Mouse (Mus musculus) neural tube, embryonic 11.5 days (tissue): ENCODE data around the gene Haus2. TPM values are rescaled to one million over a fixed set of nuclear protein-coding genes. Genes with fewer than 3 reads are reported as not detected.
A peak's percentile ranks its signal among the peaks of the same experiment; 100 is the strongest.
"Not testable (repeated sequence)": the region's sequence is repeated elsewhere in the genome, so short reads cannot be mapped to it uniquely, and the experiment has no call there.

Experiments used
- ATAC-seq: fragments of 200-750 bp; cut with Nextera tagmentation; 2 replicates; pipeline ENCODE4 v1.8.0; 2017; ENCODE audit warnings: moderate number of reproducible peaks, mild to moderate bottlenecking, moderate TSS enrichment, moderate library complexity; ENCODE audit not compliant: insufficient read depth, low FRiP score, low TSS enrichment
- DNase-seq: peaks from one replicate; pipeline ENCODE4 v3.0.0-alpha.2; 2015; ENCODE audit warnings: low spot score
- H3K27ac ChIP-seq: fragments of 300-500 bp; sonication (generic); 2 replicates; pipeline ENCODE4 v1.5.1; 2014; ENCODE audit warnings: low read depth, mild to moderate bottlenecking, low read length
- H3K27me3 ChIP-seq: fragments of 300-500 bp; sonication (generic); 2 replicates; pipeline ENCODE4 v1.6.1; 2014; ENCODE audit warnings: mild to moderate bottlenecking, low read length, mixed read lengths; ENCODE audit not compliant: control insufficient read depth, insufficient read depth
- H3K36me3 ChIP-seq: fragments of 300-500 bp; sonication (generic); 2 replicates; pipeline ENCODE4 v1.6.1; 2014; ENCODE audit warnings: mild to moderate bottlenecking, low read length, moderate library complexity, mixed read lengths; ENCODE audit not compliant: control insufficient read depth, insufficient read depth
- H3K4me1 ChIP-seq: fragments of 300-500 bp; sonication (generic); 2 replicates; pipeline ENCODE4 v1.6.1; 2014; ENCODE audit warnings: low read length, mixed read lengths; ENCODE audit not compliant: control insufficient read depth, insufficient read depth
- H3K4me2 ChIP-seq: fragments of 300-500 bp; sonication (generic); 2 replicates; pipeline ENCODE4 v1.6.1; 2014; ENCODE audit warnings: low read depth, mild to moderate bottlenecking, moderate library complexity
- H3K4me3 ChIP-seq: fragments of 300-500 bp; sonication (generic); 2 replicates; pipeline ENCODE4 v1.5.1; 2014; ENCODE audit warnings: low read depth, low read length
- H3K9ac ChIP-seq: fragments of 300-500 bp; sonication (generic); 2 replicates; pipeline ENCODE4 v1.6.1; 2014; ENCODE audit warnings: mild to moderate bottlenecking, low read length
- H3K9me3 ChIP-seq: fragments of 300-500 bp; sonication (generic); 2 replicates; pipeline ENCODE4 v1.6.1; 2016; ENCODE audit warnings: low read length; ENCODE audit not compliant: control insufficient read depth
- WGBS: fragments of 180-500 bp; shearing (Covaris S2); extraction: QIAGEN DNeasy Blood & Tissue Kit; methylation state at CpG from one replicate; pipeline ENCODE4 v1.1.7; 2014; 5-methylcytosine and 5-hydroxymethylcytosine counted together
- polyA plus RNA-seq: library from polyadenylated mRNA; unstranded; fragments of >200 nt; fragmentation: Nextera tagmentation; extraction: Ambion mirVana; gene quantifications from 2 replicates; pipeline ENCODE4 v1.2.1, GENCODE M21; 2014

Haus2 gene
- polyA plus RNA-seq, result 35.7 and 36.1 TPM in 2 replicates

GRCm38 (mm10) chr2:120608830-120609723 lies at the start of gene Haus2, which contains the start of gene Lrrc57:
Haus2 (plus strand) TSS chr2:120609383.
Lrrc57 (minus strand) TSS chr2:120609520.
- WGBS, result under 1% methylated on average over 52 of the region's 52 CpGs
- peak within 1 kb of the TSS; percentile 66 for H3K4me2 ChIP-seq
- H3K27me3 ChIP-seq, result no peaks in the 10 kb centered on the region
- H3K27ac ChIP-seq, result peak within 1 kb of the TSS; percentile 78
- H3K36me3 ChIP-seq, result no peaks in the 10 kb centered on the region
- DNase-seq (peak; percentile 92), ATAC-seq (peak; percentile 94)
- H3K9ac ChIP-seq, result peak within 1 kb of the TSS; percentile 85
- H3K4me3 ChIP-seq, result peak within 1 kb of the TSS; percentile 85
- H3K4me1 ChIP-seq, result peaks cover 10% of the 10 kb centered on the region
- no peaks in the 10 kb centered on the region for H3K9me3 ChIP-seq

- no peak overlapping the region for H3K4me3 ChIP-seq
- H3K9me3 ChIP-seq, result no peaks in the 10 kb centered on the region
- H3K9ac ChIP-seq, result no peak overlapping the region
- no peak for DNase-seq
- H3K4me2 ChIP-seq, result no peak overlapping the region
- no peaks in the 10 kb centered on the region for H3K36me3 ChIP-seq
- H3K4me1 ChIP-seq, result no peaks in the 10 kb centered on the region
- no peaks in the 10 kb centered on the region for H3K27me3 ChIP-seq
- no peak overlapping the region for H3K27ac ChIP-seq
- ATAC-seq, result no peak
- 90% methylated on average over 1 of the region's 1 CpGs for WGBS
These were observed 47.7 kb upstream of the Haus2 start for GRCm38 (mm10) chr2:120561524-120561923.

DNA sequence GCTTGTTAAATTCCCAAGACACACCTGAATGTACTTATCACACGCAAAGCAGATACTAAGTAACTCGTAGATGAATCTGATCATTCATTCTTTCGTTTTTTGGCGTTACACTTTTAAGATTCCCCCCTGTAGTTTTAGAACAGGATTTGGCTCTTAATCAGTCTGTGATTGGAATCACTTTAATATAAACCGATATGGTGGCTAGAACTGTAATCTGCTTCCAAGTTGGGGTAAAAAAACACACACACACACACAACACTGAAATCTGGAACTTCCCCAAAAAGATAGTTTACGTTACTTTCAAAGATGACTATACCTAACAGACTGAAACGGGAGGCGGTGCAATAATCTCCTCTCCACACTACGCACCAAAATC lies 46.3 kb upstream of the Haus2 start:
- WGBS, result 25% methylated on average over 9 of the region's 9 CpGs
- Histone ChIP-seq H3K36me3 (no peaks in the 10 kb centered on the region), H3K9ac (peak overlapping the region; percentile 89), H3K4me3 (peak overlapping the region; percentile 89), H3K4me1 (no peaks in the 10 kb centered on the region), H3K27ac (no peak overlapping the region), H3K27me3 (no peaks in the 10 kb centered on the region), H3K4me2 (peak overlapping the region; percentile 55), H3K9me3 (no peaks in the 10 kb centered on the region)
- no peak for DNase-seq
- no peak for ATAC-seq

DNA sequence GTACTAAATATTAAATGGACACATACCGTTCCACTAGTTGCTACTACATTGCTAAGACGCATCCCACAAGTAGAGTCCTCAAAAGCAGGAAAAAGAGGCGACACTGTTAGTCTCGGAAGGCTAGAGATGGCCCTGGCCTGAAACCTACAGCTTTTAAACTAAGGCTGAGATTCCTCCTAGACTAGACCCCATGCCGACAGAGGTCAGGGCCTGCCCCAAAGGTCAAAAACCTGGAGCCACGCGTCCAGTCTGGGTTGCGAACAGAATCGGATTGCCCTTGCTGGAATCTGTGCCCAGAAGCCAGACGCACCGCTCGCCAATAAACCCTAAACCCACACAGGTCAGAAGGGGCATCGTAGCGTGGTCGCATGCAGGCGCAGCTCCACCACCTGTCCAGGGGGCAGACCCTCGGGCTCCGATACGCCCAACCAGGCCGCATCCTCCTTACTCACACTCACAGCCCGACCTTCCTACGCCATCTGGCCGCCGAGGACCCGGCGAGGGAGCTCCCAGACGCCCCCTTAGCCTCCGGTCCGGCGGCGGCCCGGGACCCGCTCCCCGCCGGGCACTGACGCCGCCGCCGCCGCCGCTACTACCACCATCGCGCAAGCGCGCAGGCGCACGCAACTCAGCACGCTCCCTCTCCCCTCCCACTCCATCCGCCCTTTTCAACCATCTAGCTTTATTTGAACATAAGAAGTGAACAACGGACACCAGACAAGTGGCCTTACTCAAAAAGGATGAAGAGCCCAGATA lies 45.8 kb upstream of the Haus2 start, which contains the start of gene Zfp106:
Gene Zfp106, minus strand, starts transcription at position 609 of the 756 bp plus-strand sequence.
- Histone ChIP-seq H3K36me3 (no peaks in the 10 kb centered on the region), H3K9ac (peak within 1 kb of the TSS; percentile 89), H3K27me3 (no peaks in the 10 kb centered on the region), H3K4me1 (no peaks in the 10 kb centered on the region), H3K27ac (peak within 1 kb of the TSS; percentile 70), H3K9me3 (no peaks in the 10 kb centered on the region), H3K4me2 (peak within 1 kb of the TSS; percentile 55), H3K4me3 (peak within 1 kb of the TSS; percentile 89)
- peak; percentile 87 for DNase-seq
- peak; percentile 70 for ATAC-seq
- under 1% methylated on average over 50 of the region's 50 CpGs for WGBS

- not testable (repeated sequence) for ATAC-seq, DNase-seq, H3K9ac ChIP-seq, H3K4me3 ChIP-seq, H3K36me3 ChIP-seq, H3K9me3 ChIP-seq, H3K4me1 ChIP-seq, H3K27me3 ChIP-seq, H3K27ac ChIP-seq, H3K4me2 ChIP-seq
- WGBS, result 87% methylated on average over 4 of the region's 4 CpGs
These were observed 44.5 kb upstream of the Haus2 start for GRCm38 (mm10) chr2:120564548-120565188.

DNA sequence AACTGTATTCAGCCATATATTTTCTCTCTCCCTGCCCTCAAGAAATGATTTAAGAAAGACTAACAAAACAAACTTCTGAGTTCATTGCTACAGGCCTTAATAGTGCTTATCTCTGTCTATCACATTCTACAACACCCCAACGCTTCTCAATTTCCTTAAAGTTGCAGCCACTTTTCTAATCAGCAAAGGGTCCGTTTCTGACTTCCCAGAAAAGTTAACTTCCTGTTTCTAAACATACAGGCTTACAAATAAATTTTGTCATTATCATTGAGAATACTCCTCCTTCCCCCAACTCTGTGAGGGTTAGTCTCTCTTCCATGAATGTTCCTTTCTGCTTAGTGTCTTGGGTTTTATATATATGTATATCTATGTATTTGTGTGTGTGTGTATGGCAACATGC lies 43.8 kb upstream of the Haus2 start:
- no peaks in the 10 kb centered on the region for H3K27me3 ChIP-seq
- H3K27ac ChIP-seq, result no peak overlapping the region
- DNase-seq (no peak), ATAC-seq (no peak)
- WGBS, result 92% methylated on average over 2 of the region's 2 CpGs
- H3K36me3 ChIP-seq, result no peaks in the 10 kb centered on the region
- H3K9ac ChIP-seq, result no peak overlapping the region
- no peaks in the 10 kb centered on the region for H3K9me3 ChIP-seq
- no peak overlapping the region for H3K4me2 ChIP-seq
- H3K4me3 ChIP-seq, result no peak overlapping the region
- H3K4me1 ChIP-seq, result no peaks in the 10 kb centered on the region

DNA sequence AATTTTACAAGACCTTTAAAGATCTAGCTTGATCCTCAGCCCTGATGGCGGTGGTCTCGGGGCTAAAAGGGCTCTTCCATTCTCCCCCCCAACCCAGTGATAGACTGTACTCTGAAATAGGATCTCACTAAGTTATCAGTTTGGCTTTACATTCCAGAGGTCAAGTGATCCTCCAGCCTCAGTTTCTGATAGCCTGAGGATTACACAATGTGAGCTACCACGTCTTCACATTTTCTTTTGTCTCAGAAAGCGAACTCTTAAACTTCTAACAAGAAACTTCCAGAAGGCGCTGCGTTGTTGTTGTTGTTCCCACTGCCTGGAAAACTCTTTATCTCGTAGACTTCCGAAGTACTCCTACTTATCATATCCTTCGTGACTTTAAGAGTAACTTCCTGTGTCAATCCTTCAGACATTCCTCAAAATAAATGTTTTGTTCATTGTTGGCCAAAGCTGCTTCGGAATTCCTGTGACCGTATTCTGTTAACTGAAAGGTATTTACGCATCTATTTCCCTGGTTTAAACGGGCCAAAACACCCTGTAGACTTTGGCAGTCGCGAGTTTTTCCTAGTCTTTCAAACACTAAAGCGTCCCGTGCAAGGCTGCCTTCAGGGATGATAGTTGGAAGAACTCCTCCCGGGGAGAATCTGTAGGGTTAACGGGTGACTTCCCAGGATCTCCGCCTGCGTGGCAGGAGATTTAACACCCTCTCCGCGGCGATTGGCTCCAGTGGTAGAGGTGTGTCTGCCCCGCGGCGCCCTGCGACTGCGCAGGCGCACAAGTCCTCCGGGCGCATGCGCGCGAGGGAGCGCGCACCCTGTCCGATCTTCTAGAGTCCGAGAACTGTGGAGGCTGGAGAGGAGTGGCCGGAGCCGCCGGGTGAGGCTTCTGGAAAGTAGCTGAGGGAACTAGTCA lies 42.0 kb upstream of the Haus2 start, which contains the start of gene Snap23:
Gene Snap23, plus strand, starts transcription at position 786 of the 912 bp plus-strand sequence.
- Histone ChIP-seq H3K4me1 (no peaks in the 10 kb centered on the region), H3K9ac (peak within 1 kb of the TSS; percentile 72), H3K36me3 (no peaks in the 10 kb centered on the region), H3K27ac (peak within 1 kb of the TSS; percentile 56; the same call in 1 of the 2 replicates), H3K4me3 (peak within 1 kb of the TSS; percentile 72), H3K9me3 (no peaks in the 10 kb centered on the region), H3K4me2 (peak within 1 kb of the TSS; percentile 65), H3K27me3 (no peaks in the 10 kb centered on the region)
- whole genome bisulfite sequencing, result 3% methylated on average over 42 of the region's 42 CpGs
- ATAC-seq, result peak; percentile 87
- peak; percentile 98 for DNase-seq
